Mouse (Mus musculus) kidney, postnatal 0 days (tissue): ENCODE results near the gene Ppp1r13b. TPM values are rescaled to one million over a fixed set of nuclear protein-coding genes. Genes with fewer than 3 reads are reported as not detected.

Experiments used
- ATAC-seq: fragments of 200-750 bp; cut with Nextera tagmentation; replicated peaks from 2 replicates; pipeline ENCODE4 v1.8.0; 2017; ENCODE audit warnings: low read depth, moderate number of reproducible peaks, moderate TSS enrichment, moderate library complexity; ENCODE audit not compliant: low FRiP score
- DNase-seq: peaks from one replicate; pipeline ENCODE4 v3.0.0-alpha.2; 2016; ENCODE audit warnings: low spot score
- H3K27ac ChIP-seq: fragments of 300-500 bp; sonication (generic); 2 replicates; pipeline ENCODE4 v1.5.1; 2014; ENCODE audit warnings: mild to moderate bottlenecking
- H3K27me3 ChIP-seq: fragments of 300-500 bp; sonication (generic); 2 replicates; pipeline ENCODE4 v1.6.1; 2014; ENCODE audit warnings: low read length, mixed read lengths; ENCODE audit not compliant: insufficient read depth
- H3K36me3 ChIP-seq: fragments of 300-500 bp; sonication (generic); 2 replicates; pipeline ENCODE4 v1.6.1; 2014; ENCODE audit warnings: low read length, mixed read lengths; ENCODE audit not compliant: insufficient read depth
- H3K4me1 ChIP-seq: fragments of 300-500 bp; sonication (generic); replicated peaks from 2 replicates; pipeline ENCODE4 v1.6.1; 2014; ENCODE audit warnings: antibody characterized with exemption, low read length, mixed read lengths; ENCODE audit not compliant: insufficient read depth
- H3K4me2 ChIP-seq: fragments of 300-500 bp; sonication (generic); 2 replicates; pipeline ENCODE4 v1.6.1; 2014; ENCODE audit warnings: mild to moderate bottlenecking, low read length, moderate library complexity, mixed read lengths
- H3K4me3 ChIP-seq: fragments of 300-500 bp; sonication (generic); replicated peaks from 2 replicates; pipeline ENCODE4 v1.5.1; 2014; ENCODE audit warnings: low read depth, low read length
- H3K9ac ChIP-seq: fragments of 300-500 bp; sonication (generic); 2 replicates; pipeline ENCODE4 v1.6.1; 2014; ENCODE audit warnings: low read depth, low read length
- H3K9me3 ChIP-seq: fragments of 300-500 bp; sonication (generic); replicated peaks from 2 replicates; pipeline ENCODE4 v1.6.1; 2016; ENCODE audit warnings: low read length, inconsistent platforms, mixed read lengths
- CTCF ChIP-seq: IDR thresholded peaks from 2 replicates; pipeline ENCODE4 v1.5.1; 2016; ENCODE audit warnings: antibody characterized with exemption, low read depth, mild to moderate bottlenecking, moderate library complexity
- WGBS: fragments of 180-500 bp; shearing (Covaris S2); extraction: QIAGEN DNeasy Blood & Tissue Kit; methylation state at CpG from one replicate; pipeline ENCODE4 v1.1.7; 2014; 5-methylcytosine and 5-hydroxymethylcytosine counted together
- polyA plus RNA-seq: library from polyadenylated mRNA; unstranded; fragments of >200 nt; fragmentation: Nextera tagmentation; extraction: Ambion mirVana; gene quantifications from 2 replicates; pipeline ENCODE4 v1.2.1, GENCODE M21; 2015

Gene Ppp1r13b
- polyA plus RNA-seq, 1 experiment from 2014 or later = 16.7 TPM

DNA sequence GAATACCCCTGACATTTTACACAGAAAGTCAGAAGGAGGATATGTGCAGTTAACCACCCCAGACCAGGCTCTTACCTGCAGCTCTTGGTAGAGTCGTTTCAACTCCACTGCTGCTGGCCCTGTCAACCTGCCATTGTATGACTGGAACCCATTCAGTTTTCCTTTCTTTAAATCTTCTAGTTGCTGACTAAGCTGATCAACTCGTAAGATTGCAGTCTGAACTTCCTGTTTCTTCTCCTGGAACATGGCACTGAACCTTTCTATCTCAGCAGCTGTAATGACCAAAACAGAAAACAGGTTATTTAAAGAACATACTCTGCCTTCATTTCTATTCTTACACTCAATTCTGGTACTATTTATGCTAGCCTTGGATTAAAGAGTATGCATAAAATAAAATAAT, 64.4 kb downstream of the Ppp1r13b start:
- no peak overlapping the region for H3K27ac ChIP-seq
- no peak overlapping the region for H3K4me3 ChIP-seq
- DNase-seq = no peak
- no peak for ATAC-seq
- no peak for TF ChIP-seq CTCF
- H3K9me3 ChIP-seq = no peaks in the 10 kb centered on the region
- no peak overlapping the region for H3K9ac ChIP-seq
- peaks cover 28% of the 10 kb centered on the region for H3K36me3 ChIP-seq
- no peak overlapping the region for H3K4me2 ChIP-seq
- no peaks in the 10 kb centered on the region for H3K27me3 ChIP-seq
- 42% methylated on average over 2 of the region's 2 CpGs for WGBS
- H3K4me1 ChIP-seq = no peaks in the 10 kb centered on the region

- Histone ChIP-seq H3K36me3 (peaks cover 34% of the 10 kb centered on the region), H3K27me3 (no peaks in the 10 kb centered on the region), H3K4me1 (no peaks in the 10 kb centered on the region), H3K9ac (no peak overlapping the region), H3K27ac (no peak overlapping the region), H3K4me2 (no peak overlapping the region), H3K9me3 (no peaks in the 10 kb centered on the region), H3K4me3 (no peak overlapping the region)
- no peak for DNase-seq
- peak; percentile 9; the same call in 1 of the 2 replicates for TF ChIP-seq CTCF
- ATAC-seq = no peak
- 66% methylated on average over 15 of the region's 15 CpGs for WGBS
These were observed 65.1 kb downstream of the Ppp1r13b start for GRCm38 (mm10) chr12:111842565-111843433.

DNA sequence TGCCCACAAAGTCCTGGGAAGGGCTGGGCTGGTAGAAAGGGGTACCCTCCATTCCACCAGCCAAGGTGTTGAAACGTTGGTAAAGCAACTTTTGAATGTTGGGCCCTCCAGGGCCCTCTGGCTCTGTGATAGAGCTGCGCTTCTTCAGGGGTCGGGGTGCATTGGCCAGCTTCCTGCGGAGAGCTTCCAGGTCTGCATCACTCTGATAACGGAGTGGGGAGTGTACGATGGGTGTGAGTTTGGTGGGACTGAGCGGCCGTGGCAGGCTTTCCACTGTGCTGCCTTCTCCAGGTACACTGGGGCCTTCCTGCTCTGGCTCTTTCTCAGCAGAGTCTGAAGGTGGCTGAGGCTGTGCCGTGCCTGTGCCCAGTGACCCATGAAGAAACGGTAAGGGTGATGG, 74.5 kb downstream of the Ppp1r13b start:
- no peak for TF ChIP-seq CTCF
- no peak overlapping the region for H3K4me3 ChIP-seq
- H3K4me1 ChIP-seq = no peaks in the 10 kb centered on the region
- H3K27ac ChIP-seq = no peak overlapping the region
- no peak overlapping the region for H3K4me2 ChIP-seq
- H3K36me3 ChIP-seq = peaks cover 79% of the 10 kb centered on the region
- 81% methylated on average over 10 of the region's 10 CpGs for WGBS
- no peak for DNase-seq
- H3K27me3 ChIP-seq = no peaks in the 10 kb centered on the region
- H3K9me3 ChIP-seq = no peaks in the 10 kb centered on the region
- H3K9ac ChIP-seq = no peak overlapping the region
- ATAC-seq = no peak

DNA sequence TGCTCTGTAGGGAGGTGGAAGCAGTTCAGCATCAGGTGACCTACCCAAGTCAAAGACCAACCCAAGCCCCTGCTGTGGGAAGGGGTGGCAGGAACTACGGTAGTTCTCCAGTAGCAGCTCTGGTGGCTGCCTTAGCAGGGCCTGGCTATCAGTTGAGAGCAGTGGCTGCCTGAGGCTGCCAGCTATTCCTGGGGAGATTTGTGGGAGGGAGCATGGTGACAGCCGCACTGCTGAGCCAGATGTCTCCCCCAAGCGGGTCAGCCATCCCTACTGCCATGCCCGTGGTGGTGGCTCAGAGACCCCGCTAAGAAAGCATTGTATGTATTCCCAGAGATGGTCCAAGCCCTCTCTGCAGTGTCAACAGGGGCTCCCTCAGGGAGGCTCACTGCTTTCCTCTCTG, 75.3 kb downstream of the Ppp1r13b start:
- H3K4me2 ChIP-seq = no peak overlapping the region
- no peak for DNase-seq
- H3K27ac ChIP-seq = no peak overlapping the region
- ATAC-seq = no peak
- no peak overlapping the region for H3K4me3 ChIP-seq
- peaks cover 80% of the 10 kb centered on the region for H3K36me3 ChIP-seq
- 78% methylated on average over 5 of the region's 5 CpGs for WGBS
- H3K9ac ChIP-seq = no peak overlapping the region
- no peak for TF ChIP-seq CTCF
- no peaks in the 10 kb centered on the region for H3K9me3 ChIP-seq
- H3K27me3 ChIP-seq = no peaks in the 10 kb centered on the region
- H3K4me1 ChIP-seq = no peaks in the 10 kb centered on the region

DNA sequence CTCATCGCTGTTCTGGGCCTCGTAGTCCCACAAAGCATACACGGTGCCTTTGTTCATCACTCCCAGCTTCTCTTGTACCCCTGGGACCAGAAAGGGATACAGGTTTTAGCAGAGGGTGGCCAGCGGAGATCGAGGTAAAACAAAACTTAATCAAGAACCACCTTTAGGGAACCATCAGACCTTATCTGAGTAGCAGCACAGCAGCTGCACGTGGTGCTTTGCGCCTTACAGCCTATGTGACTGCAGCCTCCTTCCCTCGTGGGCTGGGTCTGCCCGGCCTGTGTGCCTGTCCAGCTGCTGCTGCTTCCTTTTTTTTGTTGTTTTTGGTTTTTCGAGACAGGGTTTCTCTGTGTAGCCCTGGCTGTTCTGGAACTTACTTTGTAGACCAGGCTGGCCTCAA, 77.5 kb downstream of the Ppp1r13b start:
- Histone ChIP-seq H3K27ac (no peak overlapping the region), H3K4me2 (no peak overlapping the region), H3K27me3 (no peaks in the 10 kb centered on the region), H3K9me3 (no peaks in the 10 kb centered on the region), H3K36me3 (peaks cover 87% of the 10 kb centered on the region), H3K4me1 (no peaks in the 10 kb centered on the region), H3K9ac (no peak overlapping the region), H3K4me3 (no peak overlapping the region)
- WGBS = 88% methylated on average over 10 of the region's 10 CpGs
- TF ChIP-seq CTCF = no peak
- ATAC-seq (no peak), DNase-seq (no peak)

- DNase-seq = no peak
- H3K36me3 ChIP-seq = peaks cover 90% of the 10 kb centered on the region
- no peak overlapping the region for H3K9ac ChIP-seq
- no peak overlapping the region for H3K4me2 ChIP-seq
- ATAC-seq = no peak
- no peak overlapping the region for H3K4me3 ChIP-seq
- H3K9me3 ChIP-seq = no peaks in the 10 kb centered on the region
- no peaks in the 10 kb centered on the region for H3K27me3 ChIP-seq
- no peaks in the 10 kb centered on the region for H3K4me1 ChIP-seq
- WGBS = 95% methylated on average over 9 of the region's 9 CpGs
- TF ChIP-seq CTCF = no peak
- H3K27ac ChIP-seq = no peak overlapping the region
These were observed 78.0 kb downstream of the Ppp1r13b start for GRCm38 (mm10) chr12:111829954-111830353.

DNA sequence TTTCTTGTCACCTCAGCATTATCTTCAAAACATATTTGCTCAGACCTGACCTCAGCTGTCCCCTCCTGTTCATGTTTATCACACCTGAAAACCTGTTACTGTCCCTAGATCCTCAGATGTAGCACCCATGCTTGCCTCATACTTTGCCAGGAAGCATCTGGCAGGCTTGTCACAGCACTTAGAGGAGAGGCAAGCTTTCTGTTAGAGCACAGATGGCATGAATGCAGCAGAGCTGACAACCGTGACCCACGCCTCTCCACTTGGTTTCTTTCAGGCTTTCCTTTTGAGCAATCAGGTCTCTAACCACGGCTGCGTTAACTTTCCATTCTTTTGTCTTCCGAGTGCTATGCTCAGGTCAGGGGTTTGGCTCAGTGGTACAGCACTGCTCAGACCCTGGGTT, 78.5 kb downstream of the Ppp1r13b start:
- Histone ChIP-seq H3K36me3 (peaks cover 91% of the 10 kb centered on the region), H3K4me3 (no peak overlapping the region), H3K4me2 (no peak overlapping the region), H3K9ac (0 out of 2 replicates have a peak overlapping the region, but pooled peaks have one; percentile 18), H3K27ac (no peak overlapping the region), H3K4me1 (no peaks in the 10 kb centered on the region), H3K9me3 (no peaks in the 10 kb centered on the region), H3K27me3 (no peaks in the 10 kb centered on the region)
- DNase-seq = no peak
- WGBS = 85% methylated on average over 5 of the region's 5 CpGs
- TF ChIP-seq CTCF = no peak
- ATAC-seq = no peak
